Mouse (Mus musculus): ENCODE data around the gene Mrps11. TPM values are rescaled to one million over a fixed set of nuclear protein-coding genes. Genes with fewer than 3 reads are reported as not detected.

Gene Mrps11
- polyA plus RNA-seq, 1 experiment from 2014 or later: 54.2 TPM

DNA sequence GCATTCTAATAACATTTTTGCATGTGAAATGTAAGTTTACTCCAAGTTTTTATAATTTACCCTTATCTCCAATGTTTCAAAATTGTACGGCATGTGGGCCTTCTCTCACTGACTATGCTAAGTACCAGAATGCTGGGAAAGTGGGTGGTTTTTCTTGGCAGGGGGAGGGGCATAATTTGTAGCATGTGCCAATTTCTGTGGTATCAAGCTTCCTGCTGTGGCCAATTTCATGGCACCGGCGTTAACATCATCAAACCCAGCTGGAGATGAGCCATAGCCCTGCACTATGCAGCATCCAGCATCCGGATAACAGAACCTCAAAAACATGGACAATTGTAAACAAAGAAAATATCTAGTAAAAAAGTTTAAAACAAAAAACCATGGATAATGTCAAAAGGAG is 54.3 kb downstream of the Mrps11 start:
- no peak for ATAC-seq (ENCODE audit: extremely low read depth, insufficient number of reproducible peaks, low FRiP score, low TSS enrichment)
- H3K4me3 ChIP-seq: no peak overlapping the region
- H3K9ac ChIP-seq: no peak overlapping the region
- no peaks in the 10 kb centered on the region for H3K9me3 ChIP-seq
- H3K27ac ChIP-seq (replicated peaks): no peak overlapping the region
- no peak overlapping the region for H3K4me2 ChIP-seq
- peaks cover 9% of the 10 kb centered on the region for H3K4me1 ChIP-seq
- 84% methylated on average over 4 of the region's 4 CpGs for WGBS
- no peaks in the 10 kb centered on the region for H3K27me3 ChIP-seq (replicated peaks)
- peaks cover 70% of the 10 kb centered on the region for H3K36me3 ChIP-seq

DNA sequence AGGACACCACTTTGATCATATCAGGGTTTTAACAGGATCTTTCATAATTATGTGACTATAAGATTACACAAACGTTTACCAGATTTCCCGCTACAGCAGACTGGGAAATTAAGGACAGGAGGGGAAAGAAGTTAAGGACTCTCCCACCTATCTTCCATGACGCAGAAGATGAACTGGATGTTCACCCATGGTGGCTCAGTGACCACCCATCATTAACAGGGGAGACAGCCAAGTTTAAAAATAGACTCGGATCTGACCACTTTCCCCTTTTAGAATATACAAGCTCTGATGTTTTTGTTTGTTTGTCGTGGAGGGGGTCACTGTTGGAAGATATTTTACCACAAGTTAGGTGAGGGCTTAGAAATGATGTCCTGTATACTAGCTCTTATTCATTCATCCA is 58.7 kb downstream of the Mrps11 start:
- 59% methylated on average over 5 of the region's 5 CpGs for WGBS
- Histone ChIP-seq H3K9me3 (no peaks in the 10 kb centered on the region), H3K4me1 (peaks cover 18% of the 10 kb centered on the region), H3K36me3 (peaks cover 63% of the 10 kb centered on the region), H3K4me3 (no peak overlapping the region), H3K9ac (no peak overlapping the region), H3K27me3 (replicated peaks) (no peaks in the 10 kb centered on the region), H3K4me2 (no peak overlapping the region), H3K27ac (replicated peaks) (no peak overlapping the region)
- no peak for ATAC-seq (ENCODE audit: extremely low read depth, insufficient number of reproducible peaks, low FRiP score, low TSS enrichment)

Other genes starting within 250 kb of the Mrps11 start
- gene Ntrk3, start 45.1 kb upstream of the Mrps11 start, polyA plus RNA-seq (2015; fragmentation: Nextera tagmentation; extraction: Ambion mirVana): 0.65 and 1.1 TPM in 2 replicates
- 53.7 and 59.8 TPM in 2 replicates for gene Mrpl46, start 412 bp downstream of the Mrps11 start, polyA plus RNA-seq (2015; fragmentation: Nextera tagmentation; extraction: Ambion mirVana)
- gene Det1, start 64.1 kb downstream of the Mrps11 start, polyA plus RNA-seq (2015; fragmentation: Nextera tagmentation; extraction: Ambion mirVana): 10.4 and 11.4 TPM in 2 replicates
- 29.5 and 34.9 TPM in 2 replicates for gene Aen, start 112.7 kb downstream of the Mrps11 start, polyA plus RNA-seq (2015; fragmentation: Nextera tagmentation; extraction: Ambion mirVana)
- gene Isg20, start 130.3 kb downstream of the Mrps11 start, polyA plus RNA-seq (2015; fragmentation: Nextera tagmentation; extraction: Ambion mirVana): 0.91 and 1.6 TPM in 2 replicates